Mouse (Mus musculus) limb, embryonic 13.5 days (tissue): Measurements from ENCODE around the gene Mtmr12. TPM values are rescaled to one million over a fixed set of nuclear protein-coding genes. Genes with fewer than 3 reads are reported as not detected.
"Not testable (repeated sequence)": the region's sequence is repeated elsewhere in the genome, so short reads cannot be mapped to it uniquely, and the experiment has no call there.

Experiments
- ATAC-seq: fragments of 200-750 bp; cut with Nextera tagmentation; 2 replicates; pipeline ENCODE4 v1.8.0; 2017; ENCODE audit warnings: low read depth, moderate number of reproducible peaks, moderate TSS enrichment; ENCODE audit not compliant: low FRiP score
- H3K27ac ChIP-seq: fragments of 300-500 bp; sonication (generic); 2 replicates; pipeline ENCODE4 v1.5.1; 2015; ENCODE audit warnings: inconsistent platforms, mild to moderate bottlenecking, moderate library complexity
- H3K27me3 ChIP-seq: fragments of 300-500 bp; sonication (generic); 2 replicates; pipeline ENCODE4 v1.6.1; 2015; ENCODE audit warnings: mild to moderate bottlenecking, inconsistent platforms
- H3K36me3 ChIP-seq: fragments of 300-500 bp; sonication (generic); 2 replicates; pipeline ENCODE4 v1.6.1; 2015; ENCODE audit warnings: inconsistent platforms, mild to moderate bottlenecking, moderate library complexity
- H3K4me1 ChIP-seq: fragments of 300-500 bp; sonication (generic); 2 replicates; pipeline ENCODE4 v1.6.1; 2015; ENCODE audit warnings: inconsistent platforms
- H3K4me2 ChIP-seq: fragments of 300-500 bp; sonication (generic); replicated peaks from 2 replicates; pipeline ENCODE4 v1.6.1; 2015; ENCODE audit warnings: inconsistent platforms, mild to moderate bottlenecking, moderate library complexity
- H3K4me3 ChIP-seq: fragments of 300-500 bp; sonication (generic); 2 replicates; pipeline ENCODE4 v1.5.1; 2015; ENCODE audit warnings: moderate library complexity, mild to moderate bottlenecking, inconsistent platforms
- H3K9ac ChIP-seq: fragments of 300-500 bp; sonication (generic); 2 replicates; pipeline ENCODE4 v1.6.1; 2015; ENCODE audit warnings: mild to moderate bottlenecking, inconsistent platforms
- H3K9me3 ChIP-seq: fragments of 300-500 bp; sonication (generic); 2 replicates; pipeline ENCODE4 v1.6.1; 2016; ENCODE audit warnings: inconsistent platforms
- WGBS: fragments of 180-500 bp; shearing (Covaris S2); methylation state at CpG from one replicate; pipeline ENCODE4 v1.1.7; 2015; 5-methylcytosine and 5-hydroxymethylcytosine counted together
- polyA plus RNA-seq: library from polyadenylated mRNA; unstranded; fragments of >200 nt; fragmentation: Nextera tagmentation; extraction: Ambion mirVana; gene quantifications from 2 replicates; pipeline ENCODE4 v1.2.1, GENCODE M21; 2015

Mtmr12 gene
- polyA plus RNA-seq: 16.3 and 18.5 TPM in 2 replicates

GRCm38 (mm10) chr15:12204319-12205159 lies at the start of gene Mtmr12:
Gene Mtmr12 (plus strand): TSS chr15:12205028.
- Histone ChIP-seq H3K36me3 (no peaks in the 10 kb centered on the region), H3K4me3 (peak within 1 kb of the TSS; percentile 92), H3K9me3 (no peaks in the 10 kb centered on the region), H3K4me2 (peak within 1 kb of the TSS; percentile 77), H3K4me1 (peaks cover 37% of the 10 kb centered on the region), H3K27ac (peak within 1 kb of the TSS; percentile 90), H3K9ac (peak within 1 kb of the TSS; percentile 94), H3K27me3 (no peaks in the 10 kb centered on the region)
- WGBS: under 1% methylated on average over 44 of the region's 58 CpGs
- peak; percentile 98 for ATAC-seq

DNA sequence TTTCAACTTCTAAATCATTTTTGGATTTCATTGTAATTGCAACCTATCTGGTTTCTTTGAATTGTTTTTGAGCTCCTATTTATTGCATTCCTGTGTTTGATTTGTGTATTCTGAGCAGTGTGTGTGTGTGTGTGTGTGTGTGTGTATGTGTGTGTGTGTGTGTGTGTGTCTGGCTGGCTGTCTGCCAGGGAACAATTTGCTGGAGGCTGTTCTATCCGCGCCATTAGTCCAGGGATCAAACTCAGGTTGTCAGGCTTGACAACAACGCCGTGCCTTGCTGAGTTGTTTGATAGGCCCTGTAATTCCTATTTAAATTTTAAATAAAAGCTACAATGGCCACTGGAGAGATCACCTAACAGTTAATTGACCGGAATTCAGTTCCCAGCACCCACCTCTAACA lies 26.7 kb upstream of the Mtmr12 start:
- no peaks in the 10 kb centered on the region for H3K9me3 ChIP-seq
- no peak overlapping the region for H3K9ac ChIP-seq
- H3K4me3 ChIP-seq: no peak overlapping the region
- no peaks in the 10 kb centered on the region for H3K27me3 ChIP-seq
- peaks cover 78% of the 10 kb centered on the region for H3K36me3 ChIP-seq
- H3K4me1 ChIP-seq: no peaks in the 10 kb centered on the region
- WGBS: 79% methylated on average over 5 of the region's 5 CpGs
- no peak overlapping the region for H3K27ac ChIP-seq
- no peak for ATAC-seq
- no peak overlapping the region for H3K4me2 ChIP-seq

DNA sequence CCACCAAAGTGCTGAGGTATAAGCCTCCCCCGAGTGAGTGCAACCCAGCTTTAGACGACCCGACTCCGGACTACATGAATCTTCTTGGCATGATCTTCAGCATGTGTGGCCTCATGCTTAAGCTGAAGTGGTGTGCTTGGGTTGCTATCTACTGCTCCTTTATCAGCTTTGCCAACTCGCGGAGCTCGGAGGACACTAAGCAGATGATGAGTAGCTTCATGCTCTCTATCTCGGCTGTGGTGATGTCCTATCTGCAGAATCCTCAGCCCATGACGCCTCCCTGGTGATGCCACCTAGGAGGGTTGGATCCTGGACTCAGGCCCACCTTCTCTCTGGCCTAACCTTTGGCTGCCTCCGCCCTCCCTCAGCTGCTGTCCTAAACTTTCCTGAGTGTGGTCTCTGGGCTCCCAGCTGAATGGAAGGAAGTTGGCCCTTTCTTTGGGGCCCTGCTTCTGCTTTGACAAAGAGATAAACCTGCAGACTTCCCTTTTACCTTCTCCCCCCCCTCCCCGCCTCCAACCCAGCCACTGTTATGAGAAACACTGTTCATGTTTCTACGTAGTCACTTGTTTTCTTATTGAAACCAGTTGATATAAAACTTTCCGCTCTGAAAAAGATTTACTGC lies 23.5 kb upstream of the Mtmr12 start:
- H3K4me3 ChIP-seq, H3K9me3 ChIP-seq, ATAC-seq, H3K4me2 ChIP-seq, H3K27ac ChIP-seq, H3K27me3 ChIP-seq, H3K9ac ChIP-seq, H3K4me1 ChIP-seq: not testable (repeated sequence)
- peaks cover 67% of the 10 kb centered on the region for H3K36me3 ChIP-seq
- WGBS: 92% methylated on average over 13 of the region's 13 CpGs

- peaks cover 10% of the 10 kb centered on the region for H3K36me3 ChIP-seq
- 23% methylated on average over 25 of the region's 25 CpGs for WGBS
- peak overlapping the region; percentile 92 for H3K27ac ChIP-seq
- no peaks in the 10 kb centered on the region for H3K9me3 ChIP-seq
- peak overlapping the region; percentile 49 for H3K4me2 ChIP-seq
- H3K4me3 ChIP-seq: 0 out of 2 replicates have a peak overlapping the region, but pooled peaks have one; percentile 3
- peaks cover 44% of the 10 kb centered on the region for H3K4me1 ChIP-seq
- peak; percentile 86 for ATAC-seq
- H3K9ac ChIP-seq: peak overlapping the region; percentile 45; the same call in 1 of the 2 replicates
- no peaks in the 10 kb centered on the region for H3K27me3 ChIP-seq
Observed at GRCm38 (mm10) chr15:12193880-12194816, 10.7 kb upstream of the Mtmr12 start.

- 0 out of 2 replicates have a peak overlapping the region, but pooled peaks have one; percentile 3 for H3K4me3 ChIP-seq
- 68% methylated on average over 20 of the region's 20 CpGs for WGBS
- no peak overlapping the region for H3K9ac ChIP-seq
- H3K36me3 ChIP-seq: peaks cover 8% of the 10 kb centered on the region
- no peaks in the 10 kb centered on the region for H3K27me3 ChIP-seq
- no peaks in the 10 kb centered on the region for H3K9me3 ChIP-seq
- ATAC-seq: no peak
- peak overlapping the region; percentile 49 for H3K4me2 ChIP-seq
- H3K27ac ChIP-seq: peak overlapping the region; percentile 92
- peaks cover 44% of the 10 kb centered on the region for H3K4me1 ChIP-seq
Observed at GRCm38 (mm10) chr15:12194817-12195735, 9.8 kb upstream of the Mtmr12 start.

DNA sequence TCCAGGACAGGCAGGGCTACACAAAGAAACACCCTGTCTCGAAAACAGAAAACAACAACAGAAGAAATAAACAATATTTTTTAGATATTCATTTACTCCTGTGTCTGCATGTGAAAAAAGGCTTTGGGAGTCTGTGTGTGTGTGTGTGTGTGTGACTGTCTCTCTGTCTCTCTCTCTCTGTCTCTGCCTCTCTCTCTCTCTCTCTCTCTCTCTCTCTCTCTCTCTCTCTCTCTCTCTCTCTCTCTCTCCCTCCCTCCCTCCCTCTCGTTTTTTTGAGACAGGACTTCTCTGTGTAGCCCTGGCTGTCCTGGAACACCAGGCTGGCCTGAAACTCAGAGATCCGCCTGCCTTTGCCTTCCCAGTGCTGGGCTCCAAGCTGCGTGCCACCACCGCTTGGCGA lies 8.9 kb upstream of the Mtmr12 start:
- H3K4me3 ChIP-seq: no peak overlapping the region
- no peaks in the 10 kb centered on the region for H3K9me3 ChIP-seq
- H3K27ac ChIP-seq: no peak overlapping the region
- H3K9ac ChIP-seq: no peak overlapping the region
- no peaks in the 10 kb centered on the region for H3K27me3 ChIP-seq
- WGBS: 66% methylated on average over 6 of the region's 6 CpGs
- no peak overlapping the region for H3K4me2 ChIP-seq
- no peaks in the 10 kb centered on the region for H3K36me3 ChIP-seq
- no peak for ATAC-seq
- peaks cover 44% of the 10 kb centered on the region for H3K4me1 ChIP-seq

GRCm38 (mm10) chr15:12196410-12197191 lies 8.2 kb upstream of the Mtmr12 start:
- H3K9me3 ChIP-seq: no peaks in the 10 kb centered on the region
- H3K27me3 ChIP-seq: no peaks in the 10 kb centered on the region
- no peak overlapping the region for H3K27ac ChIP-seq
- no peaks in the 10 kb centered on the region for H3K36me3 ChIP-seq
- H3K4me1 ChIP-seq: peaks cover 44% of the 10 kb centered on the region
- no peak overlapping the region for H3K9ac ChIP-seq
- no peak overlapping the region for H3K4me3 ChIP-seq
- peak overlapping the region; percentile 38; the same call in 1 of the 2 replicates for H3K4me2 ChIP-seq
- WGBS: 25% methylated on average over 22 of the region's 22 CpGs
- peak; percentile 48; the same call in 1 of the 2 replicates for ATAC-seq

- 89% methylated on average over 6 of the region's 6 CpGs for WGBS
- Histone ChIP-seq H3K4me2 (peak overlapping the region; percentile 38; the same call in 1 of the 2 replicates), H3K36me3 (no peaks in the 10 kb centered on the region), H3K9ac (no peak overlapping the region), H3K9me3 (no peaks in the 10 kb centered on the region), H3K4me1 (peaks cover 44% of the 10 kb centered on the region), H3K4me3 (no peak overlapping the region), H3K27ac (no peak overlapping the region), H3K27me3 (no peaks in the 10 kb centered on the region)
- no peak for ATAC-seq
Observed at GRCm38 (mm10) chr15:12197361-12197760, 7.5 kb upstream of the Mtmr12 start.

DNA sequence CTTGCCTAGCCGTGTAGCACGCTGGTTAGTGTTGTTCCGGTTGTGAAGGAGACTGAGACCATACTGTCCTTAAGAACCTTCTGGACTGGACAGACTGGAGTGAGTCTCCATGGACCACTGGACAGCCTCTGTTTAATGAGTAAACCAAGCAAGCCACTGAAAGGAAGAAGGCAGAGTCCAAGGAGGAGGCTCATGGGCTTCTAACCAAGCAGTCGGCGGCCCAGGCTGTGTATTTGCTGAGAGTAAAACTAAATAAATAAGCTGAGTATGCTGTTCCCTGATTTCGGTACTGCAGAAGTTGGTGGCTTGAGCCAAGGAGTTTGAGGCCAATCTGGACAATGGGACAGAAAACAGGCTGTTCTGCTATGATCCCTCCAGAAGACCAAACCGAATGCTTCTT lies 4.8 kb upstream of the Mtmr12 start:
- H3K9ac ChIP-seq: no peak overlapping the region
- WGBS: 92% methylated on average over 7 of the region's 7 CpGs
- no peak overlapping the region for H3K27ac ChIP-seq
- H3K36me3 ChIP-seq: no peaks in the 10 kb centered on the region
- H3K9me3 ChIP-seq: no peaks in the 10 kb centered on the region
- H3K4me2 ChIP-seq: no peak overlapping the region
- no peak for ATAC-seq
- H3K27me3 ChIP-seq: no peaks in the 10 kb centered on the region
- no peak overlapping the region for H3K4me3 ChIP-seq
- peaks cover 30% of the 10 kb centered on the region for H3K4me1 ChIP-seq

DNA sequence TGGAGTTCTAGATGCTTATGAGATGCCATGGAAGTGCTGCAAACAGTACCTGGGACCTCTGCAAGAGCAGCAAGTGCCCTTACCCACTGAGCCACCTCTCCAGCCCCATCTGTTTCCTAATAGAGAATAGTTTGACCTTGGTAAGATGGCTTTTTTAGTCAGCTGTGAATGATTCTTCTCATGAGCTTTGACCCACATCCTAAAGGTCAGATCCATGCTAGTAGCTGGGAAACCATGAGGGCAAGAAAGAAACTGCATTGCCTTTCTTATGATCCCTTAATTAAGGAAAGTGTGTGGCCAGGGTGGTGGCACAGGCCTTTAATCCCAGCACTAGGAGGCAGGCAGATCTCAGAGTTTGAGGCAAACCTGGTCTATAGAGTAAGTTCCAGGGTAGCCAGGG lies 3.0 kb upstream of the Mtmr12 start:
- peaks cover 27% of the 10 kb centered on the region for H3K4me1 ChIP-seq
- no peaks in the 10 kb centered on the region for H3K36me3 ChIP-seq
- ATAC-seq: no peak
- H3K9me3 ChIP-seq: no peaks in the 10 kb centered on the region
- no peak overlapping the region for H3K4me3 ChIP-seq
- no peak overlapping the region for H3K27ac ChIP-seq
- H3K27me3 ChIP-seq: no peaks in the 10 kb centered on the region
- no peak overlapping the region for H3K4me2 ChIP-seq
- H3K9ac ChIP-seq: no peak overlapping the region
